Mouse (Mus musculus) limb, embryonic 14.5 days (tissue): ENCODE data around the gene Tmem91. TPM values are rescaled to one million over a fixed set of nuclear protein-coding genes. Genes with fewer than 3 reads are reported as not detected.

Source experiments
- ATAC-seq: fragments of 200-750 bp; cut with Nextera tagmentation; 2 replicates; pipeline ENCODE4 v1.8.0; 2017; ENCODE audit warnings: low read depth, moderate number of reproducible peaks, moderate TSS enrichment; ENCODE audit not compliant: low FRiP score
- DNase-seq: peaks from one replicate; pipeline ENCODE4 v3.0.0-alpha.2; 2015; ENCODE audit warnings: low spot score
- H3K27ac ChIP-seq: fragments of 300-500 bp; sonication (generic); replicated peaks from 2 replicates; pipeline ENCODE4 v1.5.1; 2014; ENCODE audit warnings: low read depth, mild to moderate bottlenecking, low read length, moderate library complexity, mixed read lengths
- H3K27me3 ChIP-seq: fragments of 300-500 bp; sonication (generic); 2 replicates; pipeline ENCODE4 v1.6.1; 2014; ENCODE audit warnings: low read length, mixed read lengths; ENCODE audit not compliant: control insufficient read depth, insufficient read depth
- H3K36me3 ChIP-seq: fragments of 300-500 bp; sonication (generic); 2 replicates; pipeline ENCODE4 v1.6.1; 2014; ENCODE audit warnings: mild to moderate bottlenecking, low read length, moderate library complexity, mixed read lengths; ENCODE audit not compliant: control insufficient read depth, insufficient read depth
- H3K4me1 ChIP-seq: fragments of 300-500 bp; sonication (generic); 2 replicates; pipeline ENCODE4 v1.6.1; 2014; ENCODE audit warnings: antibody characterized with exemption, low read length, mixed read lengths; ENCODE audit not compliant: control insufficient read depth, insufficient read depth
- H3K4me2 ChIP-seq: fragments of 300-500 bp; sonication (generic); replicated peaks from 2 replicates; pipeline ENCODE4 v1.6.1; 2014; ENCODE audit warnings: low read depth, mild to moderate bottlenecking, low read length, moderate library complexity; ENCODE audit not compliant: severe bottlenecking
- H3K4me3 ChIP-seq: fragments of 300-500 bp; sonication (generic); replicated peaks from 2 replicates; pipeline ENCODE4 v1.5.1; 2014; ENCODE audit warnings: low read length
- H3K9ac ChIP-seq: fragments of 300-500 bp; sonication (generic); 2 replicates; pipeline ENCODE4 v1.6.1; 2014; ENCODE audit warnings: mild to moderate bottlenecking, low read depth, low read length, moderate library complexity; ENCODE audit not compliant: severe bottlenecking
- H3K9me3 ChIP-seq: fragments of 300-500 bp; sonication (generic); 2 replicates; pipeline ENCODE4 v1.6.1; 2016; ENCODE audit warnings: low read length; ENCODE audit not compliant: control insufficient read depth
- POLR2A ChIP-seq: fragments of 200-500 bp; IDR thresholded peaks from 2 replicates; pipeline ENCODE4 v1.8.0; 2012; ENCODE audit warnings: inconsistent platforms, mild to moderate bottlenecking, moderate library complexity, borderline replicate concordance; ENCODE audit not compliant: insufficient read depth, insufficient read length; ENCODE audit errors: extremely low read depth
- WGBS: fragments of 180-500 bp; shearing (Covaris S2); extraction: QIAGEN DNeasy Blood & Tissue Kit; methylation state at CpG from one replicate; pipeline ENCODE4 v1.1.7; 2014; 5-methylcytosine and 5-hydroxymethylcytosine counted together
- polyA plus RNA-seq, 2 experiments: library from polyadenylated mRNA; depleted of rRNA in 1 of 2; stranded (reverse) in 1 of 2; unstranded in 1 of 2; fragments of >200 nt; fragmentation: Nextera tagmentation in 1 of 2; extraction: Ambion mirVana in 1 of 2; gene quantifications; 2 replicates each; pipeline versions ENCODE4 v1.2.1 to v1.2.3; 2012 to 2014

The Tmem91 gene
- polyA plus RNA-seq, 2 experiments = 1.7 to 3.2 TPM

DNA sequence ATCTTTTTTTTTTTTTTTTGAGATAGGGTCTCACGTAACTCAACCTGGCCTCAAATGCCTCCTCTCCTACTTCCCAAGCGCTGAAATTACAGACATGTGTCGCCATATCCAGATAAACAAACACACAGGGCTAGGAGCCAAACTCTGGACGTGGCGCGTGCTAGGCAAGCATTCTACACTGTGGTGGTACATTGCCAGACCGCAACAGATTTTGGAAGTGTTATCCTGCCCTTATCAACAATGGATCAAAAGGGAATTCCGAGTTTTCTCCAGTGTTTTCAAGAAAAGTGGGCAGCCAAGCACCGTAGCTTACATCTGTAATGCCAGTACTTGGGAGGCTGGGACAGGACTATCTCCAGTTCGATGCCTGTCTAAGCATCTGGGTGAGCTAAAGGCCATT, 17.2 kb downstream of the Tmem91 start:
- Histone ChIP-seq H3K27ac (no peak overlapping the region), H3K27me3 (no peaks in the 10 kb centered on the region), H3K9ac (peak overlapping the region; percentile 66), H3K4me1 (peaks cover 12% of the 10 kb centered on the region), H3K4me3 (peak overlapping the region; percentile 70), H3K4me2 (peak overlapping the region; percentile 79), H3K36me3 (peaks cover 14% of the 10 kb centered on the region), H3K9me3 (no peaks in the 10 kb centered on the region)
- no peak for DNase-seq
- TF ChIP-seq POLR2A = no peak
- ATAC-seq = no peak
- WGBS = 39% methylated on average over 10 of the region's 10 CpGs

DNA sequence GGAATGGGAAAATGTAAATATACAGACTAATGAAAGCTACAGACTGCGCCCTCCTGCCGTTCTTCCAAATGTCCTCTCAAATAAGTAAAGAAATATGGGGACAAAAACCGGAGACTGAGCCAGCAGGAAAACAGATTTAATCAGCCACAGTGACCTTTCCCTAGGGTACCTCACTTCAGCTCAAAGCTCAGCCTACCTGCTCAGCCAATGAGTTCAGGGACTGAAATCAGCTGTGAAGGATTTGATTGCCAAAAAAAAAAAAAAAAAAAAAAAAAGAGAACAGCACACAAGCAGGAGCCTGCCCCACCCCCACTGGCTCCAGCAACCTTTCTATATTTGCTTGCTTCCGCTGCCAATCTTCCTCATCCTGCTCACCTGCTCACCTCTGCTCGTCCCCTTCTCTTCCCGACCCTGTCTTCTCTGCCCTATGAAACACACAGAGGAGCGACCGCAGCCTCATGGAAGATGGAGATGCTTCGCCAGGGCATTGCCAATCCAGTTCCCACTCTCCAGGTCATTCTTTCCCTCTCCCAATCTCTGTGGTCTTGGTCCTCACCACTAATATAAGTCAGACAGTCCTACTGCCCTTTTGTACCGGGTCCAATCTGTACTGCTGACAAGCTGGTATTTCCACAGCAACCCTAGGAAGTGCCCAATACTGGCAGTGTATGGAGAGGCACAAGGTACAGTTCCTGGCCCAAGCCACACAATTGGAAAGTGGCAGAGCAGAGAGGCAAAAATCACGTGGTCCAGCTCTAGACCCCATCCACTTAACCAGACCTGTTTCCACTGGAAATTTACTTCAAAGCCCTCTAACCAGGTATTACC, 19.2 kb downstream of the Tmem91 start:
- H3K36me3 ChIP-seq = peaks cover 11% of the 10 kb centered on the region; the same call in 1 of the 2 replicates
- H3K9ac ChIP-seq = no peak overlapping the region
- peaks cover 12% of the 10 kb centered on the region for H3K4me1 ChIP-seq
- no peak overlapping the region for H3K4me3 ChIP-seq
- no peak for TF ChIP-seq POLR2A
- no peaks in the 10 kb centered on the region for H3K9me3 ChIP-seq
- 77% methylated on average over 11 of the region's 11 CpGs for WGBS
- DNase-seq (no peak), ATAC-seq (no peak)
- no peak overlapping the region for H3K27ac ChIP-seq
- no peaks in the 10 kb centered on the region for H3K27me3 ChIP-seq
- H3K4me2 ChIP-seq = no peak overlapping the region

DNA sequence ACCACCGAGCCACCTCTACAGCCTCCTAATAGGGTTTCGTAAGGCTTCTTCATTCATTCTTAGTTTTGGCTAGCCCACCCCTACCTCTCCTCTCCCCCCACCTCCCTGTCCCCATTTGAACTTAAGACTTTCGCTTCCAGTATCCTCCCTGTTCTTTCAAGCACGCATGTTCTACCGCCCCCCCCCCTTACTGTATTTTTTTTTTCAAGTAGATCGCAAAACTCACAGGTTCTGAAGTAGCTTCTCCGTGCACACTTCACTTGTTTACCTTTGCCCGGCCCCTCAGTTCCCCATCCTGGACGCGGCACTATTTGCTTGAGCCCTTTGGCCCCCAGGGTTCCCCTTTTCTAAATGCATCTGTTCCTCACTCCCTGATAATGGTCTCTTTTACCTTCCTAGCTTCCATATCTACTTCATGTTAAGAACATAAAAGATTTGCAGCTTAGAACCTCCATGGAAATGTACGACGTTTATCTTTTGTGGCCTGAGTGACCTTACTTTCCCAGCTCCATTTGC, 22.7 kb downstream of the Tmem91 start:
- H3K4me1 ChIP-seq = peaks cover under 1% of the 10 kb centered on the region; the same call in 1 of the 2 replicates
- H3K27ac ChIP-seq = no peak overlapping the region
- no peak overlapping the region for H3K4me2 ChIP-seq
- DNase-seq = no peak
- no peak overlapping the region for H3K4me3 ChIP-seq
- peaks cover 11% of the 10 kb centered on the region; the same call in 1 of the 2 replicates for H3K36me3 ChIP-seq
- H3K27me3 ChIP-seq = no peaks in the 10 kb centered on the region
- TF ChIP-seq POLR2A = no peak
- H3K9ac ChIP-seq = no peak overlapping the region
- H3K9me3 ChIP-seq = no peaks in the 10 kb centered on the region
- WGBS = 92% methylated on average over 12 of the region's 12 CpGs
- no peak for ATAC-seq

DNA sequence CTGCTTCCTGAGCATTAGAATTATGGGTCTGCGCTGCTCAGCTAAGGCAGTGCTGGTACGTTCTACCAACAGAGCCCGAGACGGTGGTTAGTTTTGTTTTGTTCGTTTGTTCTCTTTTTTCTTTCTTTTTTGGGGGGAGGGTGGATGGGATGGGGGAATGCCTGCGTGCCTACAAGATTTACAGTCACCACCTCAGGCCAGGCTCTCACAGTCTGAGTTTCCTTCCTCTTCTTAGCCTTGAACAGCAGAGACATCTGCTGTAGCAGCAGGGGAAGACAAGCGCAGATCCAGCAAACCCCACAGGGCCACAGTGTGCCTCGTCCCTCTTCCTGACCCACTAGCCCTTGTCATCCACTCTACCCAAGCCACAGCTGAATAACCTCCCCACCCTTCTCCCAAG, 23.7 kb downstream of the Tmem91 start:
- no peak for TF ChIP-seq POLR2A
- WGBS = 84% methylated on average over 8 of the region's 8 CpGs
- H3K4me2 ChIP-seq = no peak overlapping the region
- H3K9ac ChIP-seq = no peak overlapping the region
- no peaks in the 10 kb centered on the region for H3K27me3 ChIP-seq
- DNase-seq (no peak), ATAC-seq (no peak)
- H3K9me3 ChIP-seq = no peaks in the 10 kb centered on the region
- no peak overlapping the region for H3K4me3 ChIP-seq
- H3K27ac ChIP-seq = no peak overlapping the region
- H3K36me3 ChIP-seq = peaks cover 11% of the 10 kb centered on the region; the same call in 1 of the 2 replicates
- H3K4me1 ChIP-seq = no peaks in the 10 kb centered on the region

DNA sequence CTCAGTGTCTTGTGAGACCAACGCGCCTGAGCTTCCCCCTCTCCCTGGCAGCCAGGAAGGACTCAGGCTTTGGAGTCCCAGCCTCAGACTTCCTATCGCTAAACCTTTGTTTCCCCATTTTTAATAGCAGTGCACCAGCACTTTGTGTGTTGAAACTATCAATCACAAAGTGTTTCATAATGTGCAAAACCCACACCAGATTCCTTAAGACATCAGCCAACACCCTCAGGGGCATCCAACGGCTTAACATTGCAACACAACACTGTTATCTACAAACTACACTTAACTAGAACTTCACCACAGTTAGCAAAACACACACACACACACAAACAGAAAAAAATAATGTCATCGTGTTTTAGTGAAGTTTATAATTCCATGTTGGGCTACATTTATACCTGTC, 25.1 kb downstream of the Tmem91 start:
- Histone ChIP-seq H3K4me2 (no peak overlapping the region), H3K36me3 (peaks cover 16% of the 10 kb centered on the region; the same call in 1 of the 2 replicates), H3K27me3 (no peaks in the 10 kb centered on the region), H3K9ac (no peak overlapping the region), H3K9me3 (no peaks in the 10 kb centered on the region), H3K4me3 (no peak overlapping the region), H3K4me1 (no peaks in the 10 kb centered on the region), H3K27ac (no peak overlapping the region)
- WGBS = 84% methylated on average over 5 of the region's 5 CpGs
- no peak for ATAC-seq
- no peak for DNase-seq
- no peak for TF ChIP-seq POLR2A
